Mouse (Mus musculus) bone marrow, adult 2 months (tissue): ENCODE data around the gene Ifit2. TPM values are rescaled to one million over a fixed set of nuclear protein-coding genes. Genes with fewer than 3 reads are reported as not detected.
"Not testable (repeated sequence)": the region's sequence is repeated elsewhere in the genome, so short reads cannot be mapped to it uniquely, and the experiment has no call there.

Source experiments
- H3K27ac ChIP-seq: fragments of 200-500 bp; 2 replicates; pipeline ENCODE4 v1.5.1; 2012; ENCODE audit warnings: low read depth, mild to moderate bottlenecking, control low read depth, inconsistent platforms, low read length; ENCODE audit not compliant: control insufficient read depth, poor library complexity, insufficient read depth
- H3K4me1 ChIP-seq: fragments of 200-500 bp; 2 replicates; pipeline ENCODE4 v1.6.1; 2011; ENCODE audit warnings: low read length; ENCODE audit not compliant: control insufficient read depth, insufficient read depth
- H3K4me3 ChIP-seq: fragments of 200-500 bp; replicated peaks from 2 replicates; pipeline ENCODE3; 2011; ENCODE audit warnings: mild to moderate bottlenecking, low read depth, low read length, control low read depth; ENCODE audit not compliant: control insufficient read depth
- CTCF ChIP-seq: fragments of 200-500 bp; IDR thresholded peaks from 2 replicates; pipeline ENCODE4 v1.5.1; 2011; ENCODE audit warnings: low read length, control low read depth; ENCODE audit not compliant: control insufficient read depth, insufficient read depth
- POLR2A ChIP-seq: fragments of 200-500 bp; IDR thresholded peaks from 2 replicates; pipeline ENCODE4 v1.6.1; 2011; ENCODE audit warnings: low read depth, mild to moderate bottlenecking, control low read depth, low read length, borderline replicate concordance; ENCODE audit not compliant: control insufficient read depth
- WGBS: fragments of 180-500 bp; shearing (Covaris S2); methylation state at CpG from one replicate; pipeline ENCODE4 v1.1.7; 2018; 5-methylcytosine and 5-hydroxymethylcytosine counted together
- polyA plus RNA-seq: library from polyadenylated mRNA; stranded (reverse); fragments of >200 nt; gene quantifications from 2 replicates; pipeline ENCODE4 v1.2.4, GENCODE M21; 2011; ENCODE audit warnings: low replicate concordance; ENCODE audit not compliant: missing spikeins, insufficient read depth, insufficient read length

The Ifit2 gene
- polyA plus RNA-seq, 1 experiment: 3.7 TPM

GRCm38 (mm10) chr19:34596811-34597210 lies 46.3 kb downstream of the Ifit2 start:
- peaks cover 2% of the 10 kb centered on the region for H3K4me1 ChIP-seq
- TF ChIP-seq CTCF (no peak), POLR2A (no peak)
- no peak overlapping the region for H3K27ac ChIP-seq
- no peak overlapping the region for H3K4me3 ChIP-seq

- 60% methylated on average over 2 of the region's 2 CpGs for WGBS
- no peak overlapping the region for H3K4me3 ChIP-seq
These were observed 47.8 kb downstream of the Ifit2 start for GRCm38 (mm10) chr19:34598341-34598740.

DNA sequence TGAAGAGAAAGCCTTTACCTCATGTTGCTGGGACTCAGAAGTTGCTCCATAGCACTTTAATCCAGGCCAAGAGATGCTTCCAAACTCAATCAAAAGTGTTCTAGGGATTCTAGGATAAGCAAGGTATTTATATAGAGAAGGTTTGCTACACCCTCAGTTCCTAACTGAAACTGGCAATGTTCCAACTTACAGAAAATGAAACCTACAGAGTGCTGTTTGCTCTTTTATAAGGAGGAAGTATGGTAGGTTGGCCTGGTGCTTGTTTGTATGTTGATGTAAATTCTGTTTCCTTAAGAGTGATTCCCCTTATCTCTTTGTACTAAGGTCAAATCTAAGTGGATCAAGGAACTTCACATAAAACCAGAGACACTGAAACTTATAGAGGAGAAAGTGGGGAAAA lies 48.8 kb downstream of the Ifit2 start:
- not testable (repeated sequence) for H3K4me1 ChIP-seq, H3K27ac ChIP-seq, H3K4me3 ChIP-seq

More at GRCm38 (mm10) chr19:34598341-34598740, 47.8 kb downstream of the Ifit2 start:
- TF ChIP-seq CTCF (no peak), POLR2A (no peak)
- Histone ChIP-seq H3K27ac (no peak overlapping the region), H3K4me1 (peaks cover 5% of the 10 kb centered on the region)

DNA sequence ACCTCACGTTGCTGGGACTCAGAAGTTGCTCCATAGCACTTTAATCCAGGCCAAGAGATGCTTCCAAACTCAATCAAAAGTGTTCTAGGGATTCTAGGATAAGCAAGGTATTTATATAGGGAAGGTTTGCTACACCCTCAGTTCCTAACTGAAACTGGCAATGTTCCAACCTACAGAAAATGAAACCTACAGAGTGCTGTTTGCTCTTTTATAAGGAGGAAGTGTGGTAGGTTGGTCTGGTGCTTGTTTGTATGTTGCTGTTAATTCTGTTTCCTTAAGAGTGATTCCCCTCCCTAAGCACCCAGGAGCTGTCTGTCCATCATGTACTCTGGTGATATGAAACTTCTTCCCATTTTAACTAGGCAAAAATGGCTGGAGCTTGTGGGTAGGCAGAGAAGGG lies 51.4 kb downstream of the Ifit2 start, which contains the start of gene Ifit1bl1:
Gene Ifit1bl1 (minus strand): TSS at position 69 of the 400 bp plus-strand sequence.
- peak within 1 kb of the TSS; percentile 42; the same call in 1 of the 2 replicates for H3K27ac ChIP-seq
- WGBS: 69% methylated on average over 1 of the region's 1 CpGs
- not testable (repeated sequence) for H3K4me3 ChIP-seq, H3K4me1 ChIP-seq

- Histone ChIP-seq H3K4me1 (peaks cover 3% of the 10 kb centered on the region), H3K27ac (no peak overlapping the region), H3K4me3 (no peak overlapping the region)
- no peak for TF ChIP-seq CTCF
- 0 out of 2 replicates have a peak, but pooled peaks have one; percentile 16 for TF ChIP-seq POLR2A
- WGBS: 76% methylated on average over 3 of the region's 3 CpGs
These were observed 55.0 kb downstream of the Ifit2 start for GRCm38 (mm10) chr19:34605472-34605871.

DNA sequence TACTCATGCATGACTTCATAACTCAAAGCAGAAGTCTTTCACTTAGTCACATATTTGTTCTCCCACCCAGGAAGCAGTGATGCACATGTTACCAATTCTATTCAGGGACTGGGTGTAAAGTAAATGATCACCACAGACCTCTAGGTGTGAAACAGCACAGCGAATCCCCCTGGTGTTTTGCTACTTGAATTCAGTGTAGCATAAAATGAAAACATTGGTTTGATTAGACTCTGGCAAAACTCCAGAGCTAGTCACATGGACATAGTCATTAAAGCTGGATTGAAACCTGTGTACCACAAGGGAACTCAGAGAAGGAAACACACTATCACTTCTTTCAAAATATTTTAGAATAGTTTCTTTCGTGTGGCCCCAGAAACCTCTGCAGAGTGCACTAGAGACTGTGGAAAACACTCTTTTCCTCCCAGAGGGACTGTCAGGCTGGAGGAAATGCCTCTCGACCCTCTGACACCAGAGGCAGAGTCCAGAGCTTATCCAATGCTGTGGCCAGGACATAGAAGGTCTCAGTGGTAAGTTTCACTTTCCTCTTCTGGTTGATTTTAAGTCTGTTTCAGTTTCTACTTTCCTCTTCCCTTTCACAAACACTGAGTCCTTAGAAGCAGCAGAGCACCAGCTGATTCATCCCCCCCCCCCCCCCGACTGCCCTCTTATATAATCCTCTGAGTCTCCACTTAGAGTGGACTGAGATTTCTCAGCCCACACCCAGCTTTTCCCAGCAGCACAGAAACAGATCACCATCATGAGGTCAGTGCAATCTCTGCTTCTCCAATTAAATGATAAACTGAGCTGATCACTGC lies 57.0 kb downstream of the Ifit2 start, which contains the start of gene Ifit3b:
Gene Ifit3b (plus strand): TSS at position 734 of the 815 bp plus-strand sequence.
- peak within 1 kb of the TSS; percentile 78; the same call in 1 of the 2 replicates for H3K27ac ChIP-seq
- not testable (repeated sequence) for H3K4me3 ChIP-seq, H3K4me1 ChIP-seq
- 18% methylated on average over 4 of the region's 4 CpGs for WGBS

DNA sequence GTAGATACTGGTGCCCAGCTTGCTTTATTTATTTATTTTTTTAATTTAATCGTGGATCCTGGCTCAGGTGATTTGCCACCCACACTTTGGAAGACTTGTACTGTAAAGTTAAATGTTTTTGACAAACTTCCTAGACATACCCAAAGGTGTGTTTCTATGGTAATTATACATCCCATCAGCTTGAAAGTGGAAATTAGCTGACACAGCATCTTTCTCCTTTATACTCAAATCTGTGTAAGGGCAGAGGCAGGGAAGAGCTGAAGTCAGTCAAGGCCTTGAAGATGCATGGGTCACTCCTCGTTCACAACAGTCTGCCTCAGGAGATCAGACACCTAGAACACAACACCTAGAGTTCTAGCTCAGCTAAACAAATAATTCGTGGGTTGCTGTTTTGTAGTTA lies 59.6 kb downstream of the Ifit2 start:
- not testable (repeated sequence) for H3K4me3 ChIP-seq, H3K4me1 ChIP-seq, H3K27ac ChIP-seq
- 69% methylated on average over 3 of the region's 3 CpGs for WGBS

GRCm38 (mm10) chr19:34612243-34613001 lies 61.9 kb downstream of the Ifit2 start:
- not testable (repeated sequence) for H3K27ac ChIP-seq, H3K4me1 ChIP-seq, H3K4me3 ChIP-seq
- 45% methylated on average over 6 of the region's 11 CpGs for WGBS

GRCm38 (mm10) chr19:34620871-34621270 lies 70.4 kb downstream of the Ifit2 start:
- H3K4me3 ChIP-seq: no peak overlapping the region

More at GRCm38 (mm10) chr19:34620871-34621270, 70.4 kb downstream of the Ifit2 start:
- WGBS: 84% methylated on average over 5 of the region's 5 CpGs
- H3K4me1 ChIP-seq: peaks cover 3% of the 10 kb centered on the region; the same call in 1 of the 2 replicates
- TF ChIP-seq CTCF (no peak), POLR2A (no peak)
- H3K27ac ChIP-seq: no peak overlapping the region
